Mouse (Mus musculus): ENCODE results near the gene Iqcf1. TPM values are rescaled to one million over a fixed set of nuclear protein-coding genes. Genes with fewer than 3 reads are reported as not detected.
A peak's percentile ranks its signal among the peaks of the same experiment; 100 is the strongest.

Iqcf1 gene
- polyA plus RNA-seq, 1 experiment: 0.08 TPM

DNA sequence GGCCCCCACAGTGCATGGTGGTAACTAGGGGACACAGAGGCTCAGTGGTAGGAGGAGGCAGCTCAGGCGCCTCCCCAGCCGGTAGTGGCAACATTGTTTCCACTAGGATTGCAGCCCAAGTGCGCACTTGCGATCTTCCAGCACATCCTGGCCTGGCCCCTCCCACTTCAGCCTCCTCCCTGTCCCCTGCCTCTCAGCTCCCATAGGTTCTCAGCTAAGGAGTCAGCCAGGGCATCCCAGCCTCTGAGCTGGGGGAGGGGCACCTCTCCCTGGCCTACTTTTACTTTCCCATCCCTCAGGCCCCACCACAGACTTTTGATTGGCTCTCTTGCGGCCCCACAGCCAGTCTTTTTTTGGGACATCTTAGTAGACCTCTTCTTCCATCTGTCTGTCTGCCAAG is 27.9 kb upstream of the Iqcf1 start:
- no peaks in the 10 kb centered on the region for H3K27me3 ChIP-seq (ENCODE audit: control insufficient read depth, insufficient read depth, insufficient read length)
- H3ac ChIP-seq (ENCODE audit: control insufficient read depth, insufficient read length, low read depth): no peak overlapping the region
- TF ChIP-seq USF1 (IDR thresholded peaks at IDR 0.05; ENCODE audit: low read depth) (no peak), FOSL1 (IDR thresholded peaks at IDR 0.05; ENCODE audit: insufficient read depth, low read length, poor library complexity, severe bottlenecking) (no peak)
- peaks cover 5% of the 10 kb centered on the region for H3K36me3 ChIP-seq (ENCODE audit: control insufficient read depth, insufficient read depth)
- H3K79me2 ChIP-seq (ENCODE audit: control insufficient read depth, insufficient read depth): peaks cover 22% of the 10 kb centered on the region
- peaks cover 7% of the 10 kb centered on the region for H3K79me3 ChIP-seq (ENCODE audit: low read depth)
- H3K4me3 ChIP-seq (ENCODE audit: insufficient read depth, poor library complexity, severe bottlenecking): no peak overlapping the region

DNA sequence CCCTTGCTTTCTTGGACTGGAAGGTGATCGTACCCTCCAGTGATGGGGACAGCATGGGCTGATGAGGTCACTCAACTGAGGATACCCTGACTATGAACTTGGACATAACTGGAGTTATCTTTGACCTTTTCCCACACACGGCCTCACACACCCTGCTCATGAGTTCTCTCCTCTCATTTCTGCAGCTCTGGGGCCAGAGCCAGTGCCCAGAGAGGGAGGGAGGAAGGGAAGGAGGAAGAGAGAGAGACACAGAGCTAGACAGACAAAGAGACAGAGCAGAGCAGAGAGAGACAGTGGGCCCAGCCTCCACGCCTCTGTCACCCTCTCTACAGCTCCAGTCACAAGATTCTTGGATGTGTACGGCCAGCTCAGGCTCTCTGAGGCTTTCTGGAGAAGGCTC is 27.4 kb upstream of the Iqcf1 start:
- peaks cover 7% of the 10 kb centered on the region for H3K79me3 ChIP-seq (ENCODE audit: low read depth)
- H3K27me3 ChIP-seq (ENCODE audit: control insufficient read depth, insufficient read depth, insufficient read length): no peaks in the 10 kb centered on the region
- no peak overlapping the region for H3ac ChIP-seq (ENCODE audit: control insufficient read depth, insufficient read length, low read depth)
- H3K4me3 ChIP-seq (ENCODE audit: insufficient read depth, poor library complexity, severe bottlenecking): no peak overlapping the region
- peaks cover 5% of the 10 kb centered on the region for H3K36me3 ChIP-seq (ENCODE audit: control insufficient read depth, insufficient read depth)
- TF ChIP-seq MYOG (IDR thresholded peaks at IDR 0.05; ENCODE audit: control insufficient read depth, extremely low read depth, insufficient read length): no peak
- no peak for TF ChIP-seq MYOD1 (IDR thresholded peaks at IDR 0.05; ENCODE audit: control insufficient read depth, insufficient read length, low read depth)
- TF ChIP-seq CEBPB (IDR thresholded peaks at IDR 0.05; ENCODE audit: low read depth): no peak
- TF ChIP-seq MAX (IDR thresholded peaks at IDR 0.05): no peak
- TF ChIP-seq FOSL1 (IDR thresholded peaks at IDR 0.05; ENCODE audit: insufficient read depth, low read length, poor library complexity, severe bottlenecking): no peak
- no peak for TF ChIP-seq CTCF (IDR thresholded peaks at IDR 0.05; ENCODE audit: control insufficient read depth, insufficient read depth, insufficient read length)
- no peak for TF ChIP-seq USF1 (IDR thresholded peaks at IDR 0.05; ENCODE audit: low read depth)
- H3K79me2 ChIP-seq (ENCODE audit: control insufficient read depth, insufficient read depth): peaks cover 22% of the 10 kb centered on the region

DNA sequence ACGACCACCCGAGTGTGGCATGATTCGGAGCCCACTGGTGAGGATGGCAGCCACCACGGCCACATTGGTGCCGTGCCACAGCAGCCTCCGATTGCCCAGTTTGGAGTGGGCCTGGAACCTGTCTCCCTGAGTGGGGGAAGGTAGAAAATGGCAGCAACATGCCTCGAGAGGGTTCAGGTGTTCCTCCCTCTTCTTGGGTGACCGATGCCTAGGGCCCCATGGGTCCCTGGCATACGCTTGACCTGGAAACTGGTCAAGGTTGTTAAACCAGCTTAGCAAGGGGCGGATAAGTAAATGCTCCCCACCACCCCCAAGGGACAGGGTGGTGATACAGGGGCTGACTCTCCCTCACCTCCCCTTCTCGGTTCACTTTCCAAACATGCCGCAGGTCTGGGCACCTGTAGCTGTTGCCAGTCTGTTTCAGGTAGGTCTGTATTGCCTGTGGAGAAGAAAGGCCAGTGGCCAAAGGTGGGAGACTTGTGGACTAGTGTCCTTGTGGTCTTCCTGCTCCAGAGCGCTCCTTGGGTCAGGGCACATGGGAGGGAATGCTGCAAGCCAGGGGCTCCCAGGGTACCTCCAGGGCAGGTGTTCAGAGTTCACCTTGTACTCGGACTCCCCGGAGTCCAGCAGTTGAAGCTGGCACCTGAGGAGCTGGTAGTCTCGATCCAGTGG is 26.6 kb upstream of the Iqcf1 start:
- Histone ChIP-seq H3ac (ENCODE audit: control insufficient read depth, insufficient read length, low read depth) (no peak overlapping the region), H3K79me2 (ENCODE audit: control insufficient read depth, insufficient read depth) (peaks cover 31% of the 10 kb centered on the region), H3K4me3 (ENCODE audit: insufficient read depth, poor library complexity, severe bottlenecking) (no peak overlapping the region), H3K27me3 (ENCODE audit: control insufficient read depth, insufficient read depth, insufficient read length) (no peaks in the 10 kb centered on the region), H3K36me3 (ENCODE audit: control insufficient read depth, insufficient read depth) (peaks cover 5% of the 10 kb centered on the region), H3K79me3 (ENCODE audit: low read depth) (peaks cover 9% of the 10 kb centered on the region)
- TF ChIP-seq CEBPB (IDR thresholded peaks at IDR 0.05; ENCODE audit: low read depth) (no peak), FOSL1 (IDR thresholded peaks at IDR 0.05; ENCODE audit: insufficient read depth, low read length, poor library complexity, severe bottlenecking) (no peak), MAX (IDR thresholded peaks at IDR 0.05) (no peak), USF1 (IDR thresholded peaks at IDR 0.05; ENCODE audit: low read depth) (no peak), MYOG (IDR thresholded peaks at IDR 0.05; ENCODE audit: control insufficient read depth, extremely low read depth, insufficient read length) (no peak), MYOD1 (IDR thresholded peaks at IDR 0.05; ENCODE audit: control insufficient read depth, insufficient read length, low read depth) (no peak), CTCF (IDR thresholded peaks at IDR 0.05; ENCODE audit: control insufficient read depth, insufficient read depth, insufficient read length) (no peak)

DNA sequence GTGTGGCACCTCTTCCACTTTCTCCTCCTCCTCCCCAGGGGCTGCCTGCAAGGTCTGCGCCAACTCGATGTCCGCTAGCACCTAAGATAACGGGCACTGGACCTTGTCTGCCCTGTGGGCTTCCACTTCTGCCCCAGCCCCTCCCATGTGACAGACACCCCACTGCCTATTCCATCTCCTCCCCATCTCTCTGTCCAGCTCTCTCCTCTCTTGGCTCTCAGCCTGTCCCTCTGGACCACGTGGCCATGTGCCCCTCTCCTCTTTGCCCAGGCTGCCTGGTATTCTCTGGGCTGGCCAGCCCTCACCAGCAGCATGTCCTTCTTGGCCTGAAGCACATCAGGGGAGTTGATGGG is 26.0 kb upstream of the Iqcf1 start:
- TF ChIP-seq USF1 (IDR thresholded peaks at IDR 0.05; ENCODE audit: low read depth) (no peak), CEBPB (IDR thresholded peaks at IDR 0.05; ENCODE audit: low read depth) (no peak), MYOD1 (IDR thresholded peaks at IDR 0.05; ENCODE audit: control insufficient read depth, insufficient read length, low read depth) (no peak), MYOG (IDR thresholded peaks at IDR 0.05; ENCODE audit: control insufficient read depth, extremely low read depth, insufficient read length) (no peak), CTCF (IDR thresholded peaks at IDR 0.05; ENCODE audit: control insufficient read depth, insufficient read depth, insufficient read length) (no peak)
- Histone ChIP-seq H3ac (ENCODE audit: control insufficient read depth, insufficient read length, low read depth) (no peak overlapping the region), H3K36me3 (ENCODE audit: control insufficient read depth, insufficient read depth) (peaks cover 5% of the 10 kb centered on the region), H3K27me3 (ENCODE audit: control insufficient read depth, insufficient read depth, insufficient read length) (no peaks in the 10 kb centered on the region), H3K79me3 (ENCODE audit: low read depth) (peaks cover 12% of the 10 kb centered on the region), H3K79me2 (ENCODE audit: control insufficient read depth, insufficient read depth) (peaks cover 36% of the 10 kb centered on the region), H3K4me3 (ENCODE audit: insufficient read depth, poor library complexity, severe bottlenecking) (no peak overlapping the region)

DNA sequence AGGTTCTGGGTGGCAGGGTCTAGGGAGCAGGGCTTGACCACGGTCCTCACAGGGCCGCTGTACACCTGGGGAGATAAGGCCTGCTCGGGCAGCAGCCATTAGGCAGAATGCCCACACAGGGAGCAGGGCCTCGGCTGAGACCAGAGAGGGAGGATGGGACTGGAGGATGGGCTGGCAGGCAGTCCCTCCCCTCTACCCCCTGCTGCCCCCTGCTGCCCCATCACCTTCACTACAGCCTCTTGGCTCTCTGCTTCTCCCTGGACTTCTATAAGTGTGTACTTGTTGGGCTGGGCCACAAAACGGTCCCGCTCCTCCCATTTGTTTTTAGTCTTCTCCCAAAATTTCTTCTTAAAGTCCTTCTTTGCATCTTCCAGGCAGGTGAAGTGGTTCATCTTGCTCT is 25.3 kb upstream of the Iqcf1 start:
- no peak for TF ChIP-seq MYOD1 (IDR thresholded peaks at IDR 0.05; ENCODE audit: control insufficient read depth, insufficient read length, low read depth)
- peak; percentile 77 for TF ChIP-seq CTCF (IDR thresholded peaks at IDR 0.05; ENCODE audit: control insufficient read depth, insufficient read depth, insufficient read length)
- Histone ChIP-seq H3K79me2 (ENCODE audit: control insufficient read depth, insufficient read depth) (peaks cover 42% of the 10 kb centered on the region), H3ac (ENCODE audit: control insufficient read depth, insufficient read length, low read depth) (peak overlapping the region; percentile 21), H3K36me3 (ENCODE audit: control insufficient read depth, insufficient read depth) (peaks cover 5% of the 10 kb centered on the region), H3K27me3 (ENCODE audit: control insufficient read depth, insufficient read depth, insufficient read length) (no peaks in the 10 kb centered on the region), H3K79me3 (ENCODE audit: low read depth) (peaks cover 16% of the 10 kb centered on the region), H3K4me3 (ENCODE audit: insufficient read depth, poor library complexity, severe bottlenecking) (no peak overlapping the region)

DNA sequence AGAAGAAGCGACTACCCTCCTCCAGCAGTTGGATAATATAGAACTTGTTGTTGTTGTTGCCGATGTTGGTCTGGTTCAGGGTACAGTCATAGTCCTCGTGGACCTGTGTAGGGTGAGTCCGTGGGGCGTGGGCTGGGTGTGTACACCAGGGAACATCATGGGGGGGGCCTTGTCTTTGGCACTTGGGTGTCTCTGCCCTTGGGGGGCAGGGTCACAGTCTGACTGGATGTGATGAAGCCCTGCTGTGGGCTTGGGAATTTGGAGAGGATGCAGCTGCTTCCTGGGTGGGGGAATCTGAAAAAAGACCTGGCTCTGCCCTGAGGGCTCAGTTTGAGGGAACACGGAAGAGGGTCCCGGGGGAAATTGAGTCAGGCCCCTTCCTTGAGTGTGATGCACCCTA is 24.7 kb upstream of the Iqcf1 start:
- Histone ChIP-seq H3K27me3 (ENCODE audit: control insufficient read depth, insufficient read depth, insufficient read length) (no peaks in the 10 kb centered on the region), H3K79me3 (ENCODE audit: low read depth) (peaks cover 18% of the 10 kb centered on the region)

More for the DNA sequence above, 24.7 kb upstream of the Iqcf1 start:
- TF ChIP-seq MYOD1 (IDR thresholded peaks at IDR 0.05; ENCODE audit: control insufficient read depth, insufficient read length, low read depth) (no peak), FOSL1 (IDR thresholded peaks at IDR 0.05; ENCODE audit: insufficient read depth, low read length, poor library complexity, severe bottlenecking) (no peak), CEBPB (IDR thresholded peaks at IDR 0.05; ENCODE audit: low read depth) (no peak), USF1 (IDR thresholded peaks at IDR 0.05; ENCODE audit: low read depth) (no peak), MAX (IDR thresholded peaks at IDR 0.05) (no peak), MYOG (IDR thresholded peaks at IDR 0.05; ENCODE audit: control insufficient read depth, extremely low read depth, insufficient read length) (no peak), CTCF (IDR thresholded peaks at IDR 0.05; ENCODE audit: control insufficient read depth, insufficient read depth, insufficient read length) (no peak)
- Histone ChIP-seq H3K4me3 (ENCODE audit: insufficient read depth, poor library complexity, severe bottlenecking) (peak overlapping the region; percentile 61), H3ac (ENCODE audit: control insufficient read depth, insufficient read length, low read depth) (peak overlapping the region; percentile 19), H3K36me3 (ENCODE audit: control insufficient read depth, insufficient read depth) (peaks cover 5% of the 10 kb centered on the region), H3K79me2 (ENCODE audit: control insufficient read depth, insufficient read depth) (peaks cover 48% of the 10 kb centered on the region)

Data from C2C12 (cell line).